Mouse (Mus musculus): ENCODE measurements at regions not wholly inside any gene's neighbourhood (a gene's known extent, or its start where the extent isn't known, plus 50 kb on each side); places are given as distances from the start of the nearest gene placed in this dataset.

DNA sequence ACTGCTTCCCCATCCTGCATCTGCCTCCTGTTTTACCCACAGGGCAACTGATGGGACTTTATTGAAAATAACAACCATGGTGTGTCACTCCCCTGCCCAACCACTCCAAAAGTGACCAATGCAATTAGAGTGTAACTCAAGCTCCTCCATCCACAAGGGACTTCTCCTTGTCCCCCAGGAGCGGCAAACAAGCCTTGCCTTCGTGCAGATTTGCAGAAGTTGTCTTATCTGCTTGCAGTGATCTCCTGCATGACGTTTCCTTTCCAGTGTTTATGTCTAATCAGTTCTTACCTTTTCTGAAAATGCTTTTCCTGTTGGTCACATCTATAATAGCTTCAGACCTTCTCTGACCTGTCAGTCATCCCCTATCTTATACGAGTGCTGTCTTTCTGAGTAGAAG, 100.5 kb upstream of the Rxylt1 start:
- DNase-seq (ENCODE audit: extremely low spot score), result no peak

DNA sequence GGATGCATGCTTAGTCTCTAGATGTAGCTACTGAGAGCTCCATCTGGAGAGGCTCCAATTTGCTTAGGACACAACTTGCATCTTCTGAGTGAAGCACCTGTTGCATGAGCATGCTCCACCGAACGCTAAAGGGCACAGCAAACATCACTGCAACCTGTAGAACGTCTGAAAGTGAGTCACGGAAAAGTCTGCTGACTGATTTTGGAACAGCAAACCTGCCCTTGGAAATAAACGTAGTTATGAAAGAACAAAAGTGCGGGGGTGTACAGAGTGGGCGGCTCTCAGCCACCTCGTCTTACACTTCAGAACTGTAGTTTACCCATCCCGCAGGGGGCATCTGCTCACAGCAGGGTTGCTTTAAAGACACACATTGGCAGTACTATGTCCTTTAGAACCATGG, 97.0 kb upstream of the Rxylt1 start:
- DNase-seq (ENCODE audit: extremely low spot score), result no peak

DNA sequence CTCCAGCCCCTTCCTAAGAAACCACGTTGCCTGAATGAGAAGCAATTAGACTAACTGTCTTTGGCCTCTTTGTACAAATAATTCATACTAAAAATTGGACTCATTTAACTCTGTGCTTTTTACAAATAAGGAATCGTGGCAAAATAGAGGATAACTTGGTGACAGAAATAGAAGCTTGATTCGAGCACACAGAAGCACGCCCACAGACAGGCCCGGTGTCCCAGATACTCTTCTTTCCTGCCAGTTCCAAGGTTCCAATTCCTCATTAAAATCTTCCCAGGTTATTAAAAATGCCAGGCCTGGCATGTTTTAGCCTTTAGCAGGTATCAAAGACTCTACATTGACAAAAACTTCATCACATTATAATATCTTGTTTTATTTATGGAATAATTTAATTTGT, 96.2 kb upstream of the Rxylt1 start:
- DNase-seq (ENCODE audit: extremely low spot score), result no peak

DNA sequence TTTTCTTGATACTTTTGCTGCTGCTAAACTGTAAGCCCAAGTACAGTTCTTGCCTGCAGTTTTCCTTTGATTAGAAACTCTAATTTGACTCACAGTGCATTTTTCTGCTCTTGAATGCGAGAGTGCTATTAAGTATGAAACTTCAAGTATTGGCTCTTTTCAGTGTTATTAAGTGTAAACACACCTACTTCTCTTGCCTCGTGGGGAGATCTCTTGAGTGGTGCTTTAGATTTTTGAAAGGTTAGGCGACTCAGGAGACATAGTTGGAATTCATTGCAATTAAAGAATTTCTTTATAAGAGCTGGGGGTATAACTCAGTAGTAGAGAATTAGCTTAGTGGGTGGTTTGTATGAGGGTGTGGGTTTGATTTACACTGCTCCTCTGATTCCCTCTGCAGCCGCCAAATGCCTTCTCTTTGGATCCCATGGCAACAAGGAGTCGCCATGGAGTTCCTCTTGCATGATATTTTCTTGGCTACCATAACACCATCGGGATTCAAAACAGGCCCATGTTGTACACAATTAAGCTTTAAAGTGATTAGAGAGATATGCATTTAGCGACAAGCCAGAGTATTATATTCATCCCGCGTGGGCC, 88.1 kb upstream of the Rxylt1 start:
- no peak for DNase-seq (ENCODE audit: extremely low spot score)

DNA sequence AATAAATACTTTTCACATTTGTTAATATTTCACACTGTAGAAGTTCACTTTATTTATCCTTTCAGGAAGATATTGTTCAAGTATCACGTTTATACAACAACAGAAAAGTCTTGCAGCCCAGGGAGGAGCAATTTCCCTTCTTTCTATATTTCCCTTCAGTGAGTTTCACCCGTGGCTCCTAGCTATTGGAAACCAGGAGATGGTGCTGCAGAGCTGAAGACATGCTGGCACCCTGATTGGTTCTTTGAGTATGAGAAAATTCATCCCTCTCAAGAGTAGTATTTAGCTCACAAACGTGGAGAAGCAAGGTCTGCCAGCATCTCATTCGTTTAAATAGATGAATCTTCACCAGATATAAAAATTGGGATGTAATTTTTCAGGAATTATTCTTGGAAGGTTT, 85.9 kb upstream of the Rxylt1 start:
- no peak for DNase-seq (ENCODE audit: extremely low spot score)

DNA sequence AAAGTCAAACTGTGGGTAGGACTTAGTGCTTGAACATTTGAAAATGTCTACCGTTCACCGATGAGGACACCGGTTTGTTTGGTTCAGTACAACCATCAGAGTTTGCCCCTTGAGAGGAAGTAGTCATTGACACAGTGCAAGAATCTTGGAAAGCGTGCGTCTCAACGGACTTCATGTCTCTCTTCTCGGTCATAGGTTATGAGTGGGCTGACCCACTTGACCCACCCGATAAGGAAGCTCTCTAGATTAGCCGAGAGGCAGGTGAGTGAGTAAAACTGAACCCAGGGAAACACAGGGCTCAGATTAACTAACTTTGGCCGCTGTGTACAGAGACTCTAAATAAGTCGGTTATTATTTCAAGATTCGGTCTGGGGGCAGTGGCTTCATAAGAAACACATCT, 51.9 kb upstream of the Rxylt1 start:
- no peak for DNase-seq (ENCODE audit: extremely low spot score)

DNA sequence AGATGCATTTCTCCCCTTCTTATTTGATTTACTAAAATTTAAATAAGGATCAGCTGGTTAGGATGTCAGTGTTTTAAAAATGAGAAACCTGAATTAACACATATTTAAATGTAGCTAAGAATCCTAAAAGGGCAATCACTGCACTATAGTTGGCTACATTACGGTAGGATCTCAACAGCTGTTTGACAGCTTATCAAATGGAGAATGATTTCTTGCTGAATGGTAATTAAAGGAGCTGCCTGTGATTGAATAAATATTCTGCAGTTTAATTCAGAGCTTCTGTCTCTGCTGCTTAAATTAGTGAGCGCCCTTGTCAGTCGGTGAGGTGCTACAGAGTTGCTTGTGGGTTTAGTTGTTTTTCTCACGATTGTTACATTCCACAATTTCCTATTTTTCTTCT, 51.4 kb upstream of the Rxylt1 start:
- DNase-seq (ENCODE audit: extremely low spot score), result no peak

Measured in embryo, embryonic 9.5 days (tissue).